Mouse (Mus musculus): ENCODE data around the gene Klc4. TPM values are rescaled to one million over a fixed set of nuclear protein-coding genes. Genes with fewer than 3 reads are reported as not detected.

Gene Klc4
- polyA plus RNA-seq, 1 experiment, result 22.7 TPM

GRCm38 (mm10) chr17:46628791-46629684 lies 16.8 kb downstream of the Klc4 start, which contains the start of gene Ptk7:
TSS of gene Ptk7 (minus strand) at chr17:46629504.
- peak within 1 kb of the TSS; percentile 73 for H3K4me3 ChIP-seq (ENCODE audit: control insufficient read depth, low read depth, low read length)
- peak within 1 kb of the TSS; percentile 39; the same call in 1 of the 2 replicates for H3K27ac ChIP-seq (ENCODE audit: control insufficient read depth, insufficient read depth, low read depth, low read length)
- H3K4me1 ChIP-seq (ENCODE audit: control insufficient read depth, insufficient read depth, low read length), result peaks cover 14% of the 10 kb centered on the region
- TF ChIP-seq POLR2A (IDR thresholded peaks at IDR 0.05; ENCODE audit: control insufficient read depth, low read depth, low read length), result no peak
- TF ChIP-seq CTCF (IDR thresholded peaks at IDR 0.05; ENCODE audit: control insufficient read depth, insufficient read depth, insufficient replicate concordance, low read depth, low read length), result no peak
- no peaks in the 10 kb centered on the region for H3K27me3 ChIP-seq (ENCODE audit: control insufficient read depth, insufficient read depth, low read length)
- H3K36me3 ChIP-seq (ENCODE audit: control insufficient read depth, insufficient read depth, low read length), result no peaks in the 10 kb centered on the region

- H3K4me3 ChIP-seq (ENCODE audit: control insufficient read depth, low read depth, low read length), result peak overlapping the region; percentile 73
- H3K36me3 ChIP-seq (ENCODE audit: control insufficient read depth, insufficient read depth, low read length), result no peaks in the 10 kb centered on the region
- no peaks in the 10 kb centered on the region for H3K27me3 ChIP-seq (ENCODE audit: control insufficient read depth, insufficient read depth, low read length)
- TF ChIP-seq CTCF (IDR thresholded peaks at IDR 0.05; ENCODE audit: control insufficient read depth, insufficient read depth, insufficient replicate concordance, low read depth, low read length) (no peak), POLR2A (IDR thresholded peaks at IDR 0.05; ENCODE audit: control insufficient read depth, low read depth, low read length) (no peak)
- peaks cover 14% of the 10 kb centered on the region for H3K4me1 ChIP-seq (ENCODE audit: control insufficient read depth, insufficient read depth, low read length)
- H3K27ac ChIP-seq (ENCODE audit: control insufficient read depth, insufficient read depth, low read depth, low read length), result no peak overlapping the region
Measured at GRCm38 (mm10) chr17:46628471-46628790, 17.4 kb downstream of the Klc4 start.

- Histone ChIP-seq H3K27me3 (ENCODE audit: control insufficient read depth, insufficient read depth, low read length) (no peaks in the 10 kb centered on the region), H3K27ac (ENCODE audit: control insufficient read depth, insufficient read depth, low read depth, low read length) (no peak overlapping the region), H3K4me1 (ENCODE audit: control insufficient read depth, insufficient read depth, low read length) (peaks cover 14% of the 10 kb centered on the region), H3K36me3 (ENCODE audit: control insufficient read depth, insufficient read depth, low read length) (no peaks in the 10 kb centered on the region), H3K4me3 (ENCODE audit: control insufficient read depth, low read depth, low read length) (no peak overlapping the region)
- no peak for TF ChIP-seq CTCF (IDR thresholded peaks at IDR 0.05; ENCODE audit: control insufficient read depth, insufficient read depth, insufficient replicate concordance, low read depth, low read length)
- no peak for TF ChIP-seq POLR2A (IDR thresholded peaks at IDR 0.05; ENCODE audit: control insufficient read depth, low read depth, low read length)
Measured at GRCm38 (mm10) chr17:46627409-46627808, 18.4 kb downstream of the Klc4 start.

GRCm38 (mm10) chr17:46624598-46624997 lies 21.2 kb downstream of the Klc4 start:
- Histone ChIP-seq H3K4me3 (ENCODE audit: control insufficient read depth, low read depth, low read length) (no peak overlapping the region), H3K4me1 (ENCODE audit: control insufficient read depth, insufficient read depth, low read length) (peaks cover 7% of the 10 kb centered on the region), H3K27ac (ENCODE audit: control insufficient read depth, insufficient read depth, low read depth, low read length) (no peak overlapping the region), H3K36me3 (ENCODE audit: control insufficient read depth, insufficient read depth, low read length) (no peaks in the 10 kb centered on the region), H3K27me3 (ENCODE audit: control insufficient read depth, insufficient read depth, low read length) (no peaks in the 10 kb centered on the region)
- no peak for TF ChIP-seq POLR2A (IDR thresholded peaks at IDR 0.05; ENCODE audit: control insufficient read depth, low read depth, low read length)

- no peak overlapping the region for H3K27ac ChIP-seq (ENCODE audit: control insufficient read depth, insufficient read depth, low read depth, low read length)
- no peaks in the 10 kb centered on the region for H3K27me3 ChIP-seq (ENCODE audit: control insufficient read depth, insufficient read depth, low read length)
- peaks cover 6% of the 10 kb centered on the region for H3K4me1 ChIP-seq (ENCODE audit: control insufficient read depth, insufficient read depth, low read length)
- no peaks in the 10 kb centered on the region for H3K36me3 ChIP-seq (ENCODE audit: control insufficient read depth, insufficient read depth, low read length)
- H3K4me3 ChIP-seq (ENCODE audit: control insufficient read depth, low read depth, low read length), result no peak overlapping the region
- TF ChIP-seq POLR2A (IDR thresholded peaks at IDR 0.05; ENCODE audit: control insufficient read depth, low read depth, low read length) (no peak), CTCF (IDR thresholded peaks at IDR 0.05; ENCODE audit: control insufficient read depth, insufficient read depth, insufficient replicate concordance, low read depth, low read length) (no peak)
Measured at GRCm38 (mm10) chr17:46623819-46624557, 21.8 kb downstream of the Klc4 start.

- Histone ChIP-seq H3K4me3 (ENCODE audit: control insufficient read depth, low read depth, low read length) (no peak overlapping the region), H3K27ac (ENCODE audit: control insufficient read depth, insufficient read depth, low read depth, low read length) (no peak overlapping the region)
Measured at GRCm38 (mm10) chr17:46622269-46622668, 23.6 kb downstream of the Klc4 start.

GRCm38 (mm10) chr17:46621324-46621723 lies 24.5 kb downstream of the Klc4 start:
- H3K4me3 ChIP-seq (ENCODE audit: control insufficient read depth, low read depth, low read length), result no peak overlapping the region
- TF ChIP-seq POLR2A (IDR thresholded peaks at IDR 0.05; ENCODE audit: control insufficient read depth, low read depth, low read length) (no peak), CTCF (IDR thresholded peaks at IDR 0.05; ENCODE audit: control insufficient read depth, insufficient read depth, insufficient replicate concordance, low read depth, low read length) (no peak)
- H3K27me3 ChIP-seq (ENCODE audit: control insufficient read depth, insufficient read depth, low read length), result no peaks in the 10 kb centered on the region
- H3K4me1 ChIP-seq (ENCODE audit: control insufficient read depth, insufficient read depth, low read length), result no peaks in the 10 kb centered on the region
- H3K36me3 ChIP-seq (ENCODE audit: control insufficient read depth, insufficient read depth, low read length), result no peaks in the 10 kb centered on the region
- no peak overlapping the region for H3K27ac ChIP-seq (ENCODE audit: control insufficient read depth, insufficient read depth, low read depth, low read length)

More at GRCm38 (mm10) chr17:46622269-46622668, 23.6 kb downstream of the Klc4 start:
- H3K27me3 ChIP-seq (ENCODE audit: control insufficient read depth, insufficient read depth, low read length), result no peaks in the 10 kb centered on the region
- TF ChIP-seq POLR2A (IDR thresholded peaks at IDR 0.05; ENCODE audit: control insufficient read depth, low read depth, low read length) (no peak), CTCF (IDR thresholded peaks at IDR 0.05; ENCODE audit: control insufficient read depth, insufficient read depth, insufficient replicate concordance, low read depth, low read length) (no peak)
- H3K36me3 ChIP-seq (ENCODE audit: control insufficient read depth, insufficient read depth, low read length), result no peaks in the 10 kb centered on the region
- H3K4me1 ChIP-seq (ENCODE audit: control insufficient read depth, insufficient read depth, low read length), result no peaks in the 10 kb centered on the region
